Mouse (Mus musculus) natural killer cell, adult 2 months (primary cell): ENCODE measurements at regions not wholly inside any gene's neighbourhood (a gene's known extent, or its start where the extent isn't known, plus 50 kb on each side); places are given as distances from the start of the nearest gene placed in this dataset.

ENCODE experiments used
- DNase-seq, 2 experiments: peaks; one replicate each; pipeline ENCODE4 v3.0.0; 2022; ENCODE audit warnings: low spot score in 2 of 2

DNA sequence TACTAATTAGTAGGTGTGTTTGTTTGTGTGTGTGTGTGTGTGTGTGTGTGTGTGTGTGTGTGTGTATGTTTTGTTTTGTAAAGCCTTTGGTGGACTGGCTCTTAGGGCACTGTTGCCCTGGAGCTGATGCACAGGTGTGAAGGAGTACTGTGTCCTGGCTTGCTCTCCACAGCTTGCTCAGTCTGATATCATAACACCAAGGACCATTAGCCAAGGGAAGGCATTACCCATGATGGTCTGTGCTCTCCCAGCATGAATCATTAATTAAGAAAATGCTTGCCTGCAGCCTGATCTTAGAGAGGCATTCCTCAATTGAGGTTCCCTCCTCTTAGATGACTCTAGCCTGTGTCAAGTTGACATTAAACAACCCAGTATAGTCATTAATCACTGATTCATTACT, 54.7 kb downstream of the Spry2 start:
- no peak for DNase-seq

DNA sequence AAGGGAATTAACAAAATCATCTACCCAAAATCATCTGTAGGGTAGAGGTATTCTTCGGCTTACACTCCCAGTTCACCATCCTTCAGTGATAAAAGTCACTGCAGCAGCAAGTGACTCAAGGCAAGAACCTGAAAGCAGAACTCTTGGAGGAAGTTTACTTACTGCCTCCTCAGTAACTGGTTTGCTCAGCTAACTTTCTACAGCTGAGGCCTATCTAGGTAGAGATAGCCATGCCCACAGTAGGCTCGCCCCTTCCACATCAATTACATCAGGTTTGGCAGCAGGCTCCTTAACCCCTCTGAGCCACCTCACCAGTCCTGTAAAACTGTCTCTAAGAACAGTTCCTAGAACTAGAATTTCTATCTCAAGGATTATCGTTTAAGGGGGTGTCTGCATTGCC, 59.1 kb downstream of the Spry2 start:
- DNase-seq: no peak

DNA sequence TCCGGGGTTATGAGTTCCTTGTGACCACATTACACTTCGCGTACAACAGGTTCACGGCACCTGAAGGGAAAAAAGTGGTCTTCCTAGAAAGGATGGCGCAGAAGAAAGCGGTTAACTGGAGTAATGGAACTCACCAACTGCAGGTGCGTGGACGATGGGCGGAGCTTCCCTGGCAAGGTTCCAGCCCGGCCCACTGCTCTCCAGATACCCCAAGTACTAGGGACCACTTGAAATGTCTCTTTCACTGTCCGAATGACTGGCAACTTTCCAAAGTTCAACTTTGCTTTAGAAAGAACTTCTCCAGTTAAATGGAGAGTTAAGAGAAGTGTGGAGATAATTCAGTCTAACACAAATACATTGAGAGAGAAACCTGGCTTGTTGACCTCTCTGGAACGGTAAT, 65.9 kb downstream of the Spry2 start:
- DNase-seq: no peak

DNA sequence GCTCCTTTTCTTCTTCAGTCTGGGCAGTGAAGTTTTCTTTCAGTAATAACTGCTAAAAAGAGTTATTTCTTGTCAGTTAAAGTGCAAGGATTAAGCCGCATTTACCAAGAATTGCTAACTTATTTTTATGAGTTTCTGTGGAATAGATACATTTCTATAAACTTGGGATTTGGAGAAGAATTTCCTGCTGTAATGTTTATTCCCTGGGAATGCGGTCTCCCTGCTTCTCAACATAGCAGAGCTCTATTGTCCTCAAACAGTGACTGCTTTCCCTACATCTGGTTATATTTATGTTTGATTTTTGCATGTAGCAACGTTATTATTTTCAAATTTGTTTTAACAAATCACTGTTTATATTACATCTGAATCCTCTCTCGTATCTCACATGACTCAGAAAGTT, 66.3 kb downstream of the Spry2 start:
- DNase-seq: no peak

DNA sequence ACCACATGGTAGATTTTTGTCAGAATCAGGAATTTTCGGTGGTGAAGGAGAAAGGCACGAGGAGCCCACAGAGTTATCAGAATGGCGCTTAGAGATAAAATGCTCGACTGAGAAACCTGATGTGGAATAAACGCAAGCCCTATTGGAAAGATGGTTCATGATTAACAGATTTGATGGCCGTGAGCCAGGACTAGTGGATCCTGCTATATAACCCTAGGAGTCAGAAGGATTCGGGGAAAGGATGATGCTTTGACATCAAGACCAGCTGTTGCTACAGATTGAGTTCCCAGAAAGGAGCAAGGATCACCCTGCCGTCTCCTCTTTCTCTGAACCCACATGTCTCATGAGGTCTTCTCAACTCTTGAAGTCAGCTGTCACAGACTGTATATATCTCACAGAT, 73.5 kb downstream of the Spry2 start:
- no peak for DNase-seq

DNA sequence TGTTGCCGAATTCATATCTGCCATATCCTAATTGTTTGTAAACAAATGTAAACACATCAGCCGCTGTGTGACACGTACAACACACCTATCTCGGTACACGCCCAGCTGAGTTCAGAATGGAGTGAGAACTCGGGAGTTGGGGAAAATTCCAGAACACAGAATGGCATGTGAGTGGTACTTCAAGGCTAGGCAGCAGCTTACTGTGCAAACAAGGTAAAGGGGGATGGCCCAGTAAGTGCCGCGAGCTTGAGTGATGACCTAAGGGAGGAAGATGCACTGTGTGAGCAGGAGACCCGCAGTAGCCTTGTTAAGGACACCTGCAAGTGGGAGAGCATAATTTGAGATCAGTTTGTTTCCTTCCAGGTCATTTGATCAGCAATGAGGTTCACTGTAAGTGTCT, 74.0 kb downstream of the Spry2 start:
- no peak for DNase-seq

DNA sequence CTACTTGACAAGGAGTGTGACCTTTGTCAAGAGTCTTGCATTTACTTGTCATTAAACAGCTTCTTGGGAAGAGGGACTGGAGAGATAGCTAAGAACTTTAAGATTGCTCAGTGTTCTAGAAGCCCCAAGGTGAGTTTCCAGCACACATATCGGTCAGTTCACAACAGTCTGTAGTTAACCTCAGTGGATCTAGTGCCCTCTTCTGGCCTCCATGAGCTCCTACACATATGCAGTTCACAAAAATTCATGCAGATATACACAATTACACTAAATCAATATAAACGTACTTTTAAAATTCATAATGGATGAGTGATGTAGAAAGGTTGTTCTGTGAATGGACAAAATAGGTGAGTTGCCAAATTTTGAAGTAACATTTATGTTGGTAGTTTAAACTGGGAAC, 77.1 kb downstream of the Spry2 start:
- no peak for DNase-seq

DNA sequence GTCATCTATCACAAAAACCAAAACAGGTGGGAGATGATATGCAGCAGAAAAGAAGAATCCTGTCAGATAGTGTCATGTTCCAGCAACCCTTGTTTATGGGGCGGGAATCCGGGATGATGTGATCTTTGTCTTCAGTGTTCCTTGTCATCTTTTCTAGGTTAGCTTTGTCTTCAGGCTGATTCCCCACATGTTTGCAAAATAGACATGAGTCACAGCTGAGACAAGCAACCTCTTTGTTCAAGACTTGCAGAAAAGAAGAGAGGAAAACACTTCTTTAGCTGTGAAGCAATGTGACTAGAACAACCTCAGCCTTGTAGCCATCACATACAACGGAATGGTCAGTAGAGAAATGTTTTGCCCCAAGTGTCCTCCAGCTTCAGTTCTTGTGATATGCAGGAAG, 77.8 kb downstream of the Spry2 start:
- DNase-seq: no peak

DNA sequence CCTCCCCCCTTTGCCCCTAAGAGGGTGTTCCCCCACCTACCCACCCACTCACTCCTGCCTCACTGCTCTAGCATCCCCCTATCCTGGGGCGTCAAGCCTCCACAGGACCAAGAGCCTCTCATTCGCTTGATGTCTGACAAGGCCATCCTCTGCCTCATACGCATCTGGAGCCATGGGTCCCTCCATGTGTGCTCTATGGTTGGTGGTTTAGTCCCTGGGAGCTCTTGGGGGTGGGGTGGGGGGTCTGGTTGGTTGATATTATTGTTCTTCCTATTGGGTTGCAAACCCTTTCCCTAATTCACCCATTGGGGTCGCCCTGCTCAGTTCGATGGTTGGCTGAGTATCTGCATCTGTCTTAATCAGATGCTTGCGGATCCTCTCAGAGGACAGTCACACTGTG, 79.1 kb downstream of the Spry2 start:
- no peak for DNase-seq

DNA sequence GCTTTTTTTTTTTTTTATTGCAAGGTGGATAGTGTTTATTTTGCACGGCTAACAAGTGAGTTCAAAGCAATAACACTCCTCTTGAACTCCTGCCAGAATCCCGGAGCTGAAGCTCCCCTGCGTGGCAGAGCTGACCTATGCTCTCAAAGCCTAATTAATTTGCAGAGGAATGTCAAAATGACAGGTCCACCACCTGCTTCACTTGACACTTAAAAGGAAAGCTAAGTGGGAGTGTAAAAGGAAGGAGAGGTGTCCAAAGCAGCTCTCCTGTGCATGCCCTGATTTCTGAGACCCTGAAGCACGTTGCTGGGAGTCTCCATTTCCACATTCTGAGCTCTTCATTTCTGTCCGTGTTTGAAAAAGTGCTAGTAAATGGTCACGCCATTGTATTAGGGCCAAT, 80.8 kb downstream of the Spry2 start:
- DNase-seq: no peak

DNA sequence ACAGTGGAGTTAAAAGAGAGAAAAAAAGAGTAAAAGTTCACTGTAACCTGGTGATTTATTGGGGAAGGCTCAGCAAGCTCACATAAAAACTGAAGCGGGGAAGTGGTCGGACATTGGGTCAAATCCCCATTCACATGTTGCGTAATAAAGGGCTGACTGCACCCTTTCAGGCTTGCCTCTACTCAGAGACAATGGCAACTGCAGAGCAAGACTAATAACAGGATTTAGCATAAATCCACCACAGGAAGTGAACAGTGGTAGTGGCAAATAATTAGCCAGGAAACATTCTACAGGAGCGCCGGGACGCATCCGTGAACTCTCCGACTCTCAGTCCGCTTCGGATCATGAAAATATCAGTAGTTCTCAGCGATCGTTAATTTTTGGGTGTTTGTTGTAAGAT, 81.3 kb downstream of the Spry2 start:
- no peak for DNase-seq

DNA sequence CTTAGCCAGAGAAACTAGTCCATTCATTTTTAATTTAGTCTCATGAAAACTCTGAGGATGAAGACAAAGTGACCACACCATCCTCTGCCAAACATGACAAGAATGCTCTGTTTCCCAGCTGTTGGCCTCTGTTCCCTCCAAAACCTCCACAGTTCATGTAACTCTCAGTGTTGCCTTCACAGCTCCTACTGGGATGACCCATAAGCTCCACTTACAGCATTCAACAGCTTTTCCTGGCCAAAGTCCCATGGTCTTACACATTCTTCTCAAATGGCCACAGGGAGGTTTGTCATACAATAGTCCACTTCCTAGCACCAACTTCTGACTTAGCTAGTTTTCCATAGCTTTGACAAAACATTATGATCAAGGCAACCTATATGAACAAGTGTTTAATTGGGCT, 83.0 kb downstream of the Spry2 start:
- DNase-seq: no peak

DNA sequence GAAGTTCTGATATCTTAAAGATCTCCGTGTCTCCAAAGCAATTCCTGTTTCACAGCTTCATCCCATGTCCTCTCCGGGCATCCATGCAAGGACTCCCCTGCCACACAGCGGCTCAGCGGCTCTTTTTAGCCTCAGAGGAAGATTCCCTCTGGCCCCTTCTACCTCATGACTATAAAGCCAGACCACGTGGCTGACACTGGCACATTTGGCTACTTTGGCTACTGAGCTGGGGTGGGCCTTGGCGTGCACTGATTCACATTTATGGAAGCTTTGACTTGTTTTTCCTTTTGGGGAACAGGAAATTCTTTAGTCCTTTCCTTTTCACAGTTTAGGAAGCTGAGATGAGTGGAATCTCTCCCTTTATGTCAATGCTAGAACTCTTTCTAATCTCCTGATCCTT, 83.5 kb downstream of the Spry2 start:
- no peak for DNase-seq

DNA sequence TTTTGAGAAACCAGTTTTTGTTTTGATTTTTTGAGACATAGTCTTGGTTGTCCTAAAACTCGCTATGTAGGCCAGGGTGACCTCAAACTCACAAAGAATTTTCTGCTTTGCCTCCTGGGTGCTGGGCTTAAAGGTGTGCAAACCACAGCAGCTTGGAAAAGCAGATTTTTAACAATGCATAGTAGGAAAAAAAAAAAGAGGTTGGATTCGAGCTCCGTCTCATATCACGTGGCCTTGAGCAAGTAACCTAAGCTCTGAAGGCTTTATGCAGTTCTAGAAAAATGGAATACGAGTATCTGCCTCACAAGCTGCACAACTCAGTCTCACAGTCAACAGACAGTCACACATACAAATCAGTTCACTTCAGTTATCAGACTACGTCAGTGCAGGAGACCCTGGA, 90.9 kb downstream of the Spry2 start:
- no peak for DNase-seq

DNA sequence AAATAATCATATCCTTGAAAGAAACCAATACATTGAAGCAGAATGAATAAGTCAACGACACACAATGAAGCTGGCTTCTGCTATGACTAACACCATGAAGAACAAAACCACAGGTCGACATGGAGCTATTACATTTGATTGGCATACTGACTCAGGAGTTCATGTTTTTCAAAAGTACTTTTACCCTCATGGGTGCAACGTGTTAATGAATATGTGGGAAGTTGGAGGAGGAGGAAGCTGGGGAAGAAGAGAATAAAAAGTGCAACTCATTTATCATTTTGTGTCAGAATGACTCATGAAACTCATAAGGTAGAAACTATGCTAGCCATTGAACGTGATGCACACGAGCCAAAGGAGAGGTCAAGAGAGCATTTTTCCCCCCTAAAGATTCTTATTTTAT, 91.3 kb downstream of the Spry2 start:
- DNase-seq: no peak

DNA sequence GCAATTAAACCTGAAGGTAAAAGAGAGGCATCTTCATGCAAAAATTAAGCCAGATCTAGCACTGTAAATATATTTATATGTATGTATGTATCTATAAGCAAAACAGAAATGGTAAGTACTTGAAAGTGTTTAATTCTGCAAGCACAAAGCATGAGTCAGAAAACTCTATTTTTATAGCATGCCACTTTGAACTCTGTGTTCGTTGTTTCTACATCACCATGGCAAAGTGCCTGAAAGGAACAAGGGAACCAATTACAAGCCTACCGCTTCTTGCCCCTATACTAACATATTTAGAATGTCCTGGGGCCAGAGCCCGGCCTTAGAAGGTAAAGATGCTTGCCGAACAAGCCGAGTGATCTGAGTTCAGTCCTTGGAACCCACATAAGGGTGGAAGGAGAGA, 91.9 kb downstream of the Spry2 start:
- no peak for DNase-seq

DNA sequence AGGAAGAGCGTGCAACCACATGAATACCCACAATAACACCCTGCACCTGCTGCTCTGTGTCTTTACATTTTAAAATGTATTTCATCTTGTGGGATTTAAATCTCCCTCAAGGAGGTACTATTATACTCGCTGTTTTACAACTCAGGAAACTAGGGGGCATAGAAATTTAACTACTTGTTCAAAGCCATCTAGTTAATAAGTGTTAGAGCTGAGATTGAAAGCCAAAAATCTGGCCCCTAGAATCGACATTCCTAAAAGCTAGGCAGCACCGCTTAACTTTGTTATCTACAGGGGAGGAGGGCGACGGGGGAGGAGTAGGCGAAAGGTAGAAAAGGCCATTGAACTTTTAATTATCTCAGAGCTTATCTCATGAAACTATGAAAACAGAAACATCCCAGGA, 93.3 kb downstream of the Spry2 start:
- no peak for DNase-seq

DNA sequence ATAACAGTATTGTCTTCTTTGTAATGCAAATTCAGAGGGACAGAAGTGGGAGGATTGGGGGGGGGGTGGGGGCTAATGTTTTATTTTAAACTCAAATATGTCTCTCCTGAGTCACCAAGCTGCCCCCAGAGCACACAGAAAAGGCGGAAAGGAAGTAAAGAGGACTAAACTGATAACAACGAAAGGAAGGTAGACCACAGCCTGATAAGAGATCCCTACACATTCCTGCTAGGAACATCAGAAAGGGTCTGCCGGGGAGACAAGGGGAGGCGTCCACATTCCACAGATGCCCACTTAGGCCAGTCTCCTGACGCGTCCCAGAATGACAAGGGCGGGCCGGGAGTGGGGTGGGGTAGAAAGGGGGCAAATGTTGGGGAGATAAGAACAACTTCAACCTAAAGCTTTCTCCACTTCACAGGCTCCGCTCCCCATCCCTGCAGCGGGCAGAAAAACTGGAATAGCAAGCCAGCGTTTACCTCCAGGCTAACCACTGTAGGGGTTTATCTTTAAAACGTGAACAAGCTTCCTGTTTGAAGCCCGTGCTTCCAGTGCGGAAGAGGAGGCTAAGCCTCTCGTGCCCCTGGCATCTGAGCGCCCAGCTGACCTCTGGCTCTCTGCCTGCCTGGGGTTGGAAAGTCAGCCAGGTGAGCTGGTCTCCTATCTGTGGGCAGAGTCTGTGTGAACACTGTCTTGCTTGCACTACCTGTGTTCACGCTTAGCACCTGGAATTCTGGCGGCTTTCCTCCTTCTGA, 93.9 kb downstream of the Spry2 start:
- no peak for DNase-seq

DNA sequence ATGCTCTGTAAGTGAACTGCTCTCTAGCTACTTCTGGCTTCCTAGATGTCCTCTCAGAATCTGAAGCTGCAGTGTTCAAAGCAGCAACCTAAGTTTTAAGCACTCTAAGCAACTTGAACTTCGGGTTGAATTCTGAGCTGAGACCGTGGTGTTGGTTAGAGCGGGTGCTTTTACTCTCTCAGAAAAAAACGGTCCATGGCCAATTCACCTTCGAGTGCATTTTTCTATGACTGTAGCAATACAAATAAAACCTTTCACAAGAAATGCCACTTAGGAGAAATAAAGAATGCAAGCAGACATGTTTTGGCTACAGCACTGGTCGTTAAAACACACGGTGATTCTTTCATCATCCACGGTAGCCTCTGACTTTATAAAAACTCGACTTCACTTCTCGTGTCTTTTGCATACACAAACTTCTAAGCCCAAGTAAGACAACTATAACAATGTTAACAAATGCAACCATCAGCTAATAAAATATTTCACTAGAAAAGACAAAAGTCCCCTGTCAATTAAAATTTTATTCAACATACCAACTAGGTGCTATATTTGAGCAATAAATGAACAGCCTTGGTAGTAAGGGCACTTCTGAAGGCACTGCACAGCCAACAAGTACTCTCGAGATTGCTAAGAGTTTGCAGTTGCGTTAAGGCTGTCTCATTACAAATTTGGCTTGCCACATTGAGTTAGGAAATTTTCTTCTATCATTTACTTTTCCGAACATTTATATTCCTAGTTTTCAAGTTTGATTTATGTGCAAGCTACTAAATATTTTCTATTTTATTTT, 96.3 kb downstream of the Spry2 start:
- no peak for DNase-seq

DNA sequence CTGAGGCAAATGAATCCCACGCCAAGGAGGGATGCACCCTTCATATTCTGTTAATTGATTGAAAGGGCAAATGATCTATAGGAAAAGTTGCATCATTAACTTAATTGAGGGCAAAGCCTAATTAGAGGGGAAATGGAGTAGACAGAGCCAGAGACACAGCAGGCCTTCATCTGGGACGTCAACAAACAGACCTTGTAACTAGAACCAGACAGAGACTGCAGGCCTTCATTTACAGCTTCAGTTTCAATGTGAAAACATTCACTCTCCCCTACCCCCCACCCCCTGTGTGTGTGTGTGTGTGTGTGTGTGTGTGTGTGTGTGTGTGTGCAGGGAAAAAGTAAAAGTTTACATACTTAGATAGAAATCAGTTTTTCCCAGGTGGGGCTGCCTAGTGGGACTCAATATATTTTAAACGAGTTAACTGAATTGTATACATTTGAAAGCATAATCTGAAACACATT, 97.2 kb downstream of the Spry2 start:
- DNase-seq: no peak

DNA sequence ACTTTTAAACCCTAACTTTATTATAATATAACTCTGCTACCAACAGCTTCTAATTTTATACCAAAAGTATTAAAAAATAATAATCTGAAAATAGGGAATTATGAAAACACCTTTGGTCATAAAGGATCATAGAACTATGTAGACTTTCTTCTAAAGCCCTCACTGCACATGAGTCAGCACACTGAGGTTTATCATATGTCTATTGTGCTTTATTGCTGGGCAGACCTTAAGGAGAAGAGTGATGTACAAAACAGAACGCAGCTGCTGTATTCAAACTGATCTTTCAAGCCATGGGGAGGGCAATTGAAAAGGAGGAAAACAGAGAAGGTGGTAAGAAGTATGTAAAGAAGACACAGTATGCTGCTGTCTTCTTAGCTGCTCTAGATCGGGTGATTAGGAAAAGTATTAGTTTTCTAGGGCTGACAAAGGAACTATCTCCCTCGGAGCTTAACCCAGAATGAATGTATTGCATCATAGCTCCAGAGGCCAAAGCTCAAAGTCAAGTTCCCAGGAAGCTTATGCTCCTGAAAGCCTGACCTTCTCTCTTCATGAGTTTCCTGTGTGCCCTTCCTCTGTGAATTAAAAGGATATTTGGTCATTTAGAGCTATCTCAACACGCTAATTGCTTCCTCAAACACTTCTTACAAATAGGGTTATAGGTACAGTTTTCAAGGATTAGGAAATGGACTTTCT, 103.5 kb downstream of the Spry2 start:
- DNase-seq: no peak

DNA sequence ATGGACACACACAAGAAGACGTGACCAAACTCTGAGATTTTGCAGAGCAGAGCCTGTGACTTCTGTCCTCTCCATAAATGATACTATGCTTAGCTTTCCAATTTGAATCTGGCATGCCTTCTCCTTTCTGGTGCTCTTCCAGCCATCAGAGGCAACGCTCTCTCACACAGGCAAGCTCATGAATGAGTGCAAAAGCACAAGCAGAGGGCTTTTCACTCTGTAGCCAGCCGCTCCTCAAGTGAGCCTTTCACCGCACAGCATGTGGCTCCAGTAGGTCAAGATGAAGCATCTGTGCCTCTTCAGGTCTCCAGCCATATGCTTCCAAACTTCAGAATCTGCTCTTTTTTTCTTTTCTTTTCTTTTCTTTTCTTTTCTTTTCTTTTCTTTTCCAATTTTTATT, 106.2 kb downstream of the Spry2 start:
- DNase-seq: no peak

DNA sequence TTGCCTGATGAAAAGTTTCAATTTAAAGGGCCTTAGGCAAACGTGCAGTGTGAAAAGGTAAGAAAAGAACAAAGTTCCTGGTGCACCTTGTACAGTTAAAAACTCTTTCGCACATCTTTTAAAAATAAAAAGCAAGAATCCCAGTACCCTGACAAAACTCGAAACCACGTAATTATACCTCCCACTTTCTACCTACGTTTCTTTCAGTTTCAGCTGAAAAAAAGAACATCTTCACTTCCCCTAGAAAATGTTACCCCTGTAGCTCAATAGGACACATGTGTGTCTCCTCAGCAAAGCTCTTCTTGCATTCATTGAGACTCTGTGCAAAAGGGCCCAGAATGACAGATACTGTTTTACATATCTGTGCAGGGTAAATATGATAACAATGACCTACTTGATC, 113.2 kb downstream of the Spry2 start:
- DNase-seq: no peak
